Mouse (Mus musculus): ENCODE results near the gene Slc7a11. TPM values are rescaled to one million over a fixed set of nuclear protein-coding genes. Genes with fewer than 3 reads are reported as not detected.

The Slc7a11 gene
- polyA plus RNA-seq, 2 experiments: 2.6 to 5.8 TPM

DNA sequence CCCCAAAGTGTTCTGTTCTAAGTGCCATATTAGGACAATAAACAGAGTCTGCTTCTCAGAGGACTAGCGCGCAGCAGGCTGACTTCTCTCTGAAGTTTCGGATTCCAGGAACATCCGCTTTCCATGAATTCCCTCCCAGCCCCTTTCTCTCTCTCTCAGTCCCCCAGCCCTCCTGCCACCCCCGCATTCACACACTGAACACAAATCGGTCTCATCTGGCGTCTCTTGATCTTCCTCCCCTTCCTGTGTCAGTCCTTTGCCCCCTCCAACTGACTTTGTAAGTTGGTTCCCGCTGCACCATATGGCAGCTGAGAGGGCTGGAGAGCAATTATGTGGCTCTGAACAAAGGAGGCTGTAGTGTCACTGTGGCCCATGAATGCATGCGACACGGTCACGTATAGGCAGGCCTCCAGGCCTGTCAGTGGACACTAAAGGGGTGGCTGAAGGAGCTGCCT is 577.3 kb downstream of the Slc7a11 start:
- 11% methylated on average over 11 of the region's 11 CpGs for whole genome bisulfite sequencing
- ATAC-seq (ENCODE audit: low FRiP score, low read depth): peak; percentile 66
- Histone ChIP-seq H3K27ac (replicated peaks; ENCODE audit: low read depth, low read length) (0 out of 2 replicates have a peak overlapping the region, but pooled peaks have one; percentile 33), H3K27me3 (ENCODE audit: control insufficient read depth, insufficient read depth, low read length) (no peaks in the 10 kb centered on the region), H3K4me3 (replicated peaks; ENCODE audit: low read length) (no peak overlapping the region), H3K9me3 (ENCODE audit: control insufficient read depth, low read length) (no peaks in the 10 kb centered on the region), H3K4me1 (ENCODE audit: control insufficient read depth, insufficient read depth, low read length) (peaks cover 21% of the 10 kb centered on the region), H3K36me3 (ENCODE audit: control insufficient read depth, insufficient read depth, low read length) (no peaks in the 10 kb centered on the region), H3K4me2 (replicated peaks; ENCODE audit: low read depth, low read length, severe bottlenecking) (0 out of 2 replicates have a peak overlapping the region, but pooled peaks have one; percentile 9), H3K9ac (ENCODE audit: low read depth, low read length, severe bottlenecking) (peak overlapping the region; percentile 22; the same call in 1 of the 2 replicates)
- peak; percentile 66 for DNase-seq (ENCODE audit: low spot score)
- no peak for TF ChIP-seq POLR2A (IDR thresholded peaks at IDR 0.05; ENCODE audit: borderline replicate concordance, extremely low read depth, insufficient read depth, insufficient read length)

DNA sequence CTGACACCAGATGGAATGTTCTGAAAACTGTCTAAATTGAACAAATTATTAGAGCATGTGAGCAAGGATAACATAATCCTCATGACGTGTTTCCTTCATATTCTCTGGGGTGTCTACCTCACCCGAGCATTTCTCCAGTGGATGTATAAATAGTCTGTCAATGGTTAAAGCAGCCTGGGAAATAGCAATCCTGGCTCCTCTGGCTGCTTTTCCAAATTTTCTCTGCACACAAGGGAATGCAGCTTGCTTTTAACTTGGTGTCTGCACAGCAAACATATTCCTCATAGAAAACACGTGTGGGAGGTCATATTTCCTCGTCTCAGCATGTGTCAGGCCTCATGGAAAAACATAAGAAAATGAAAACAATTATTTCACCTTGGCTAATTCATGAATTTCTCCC is 586.6 kb downstream of the Slc7a11 start:
- 20% methylated on average over 4 of the region's 4 CpGs for WGBS
- peak; percentile 72 for ATAC-seq (ENCODE audit: low FRiP score, low read depth)
- H3K4me1 ChIP-seq (ENCODE audit: control insufficient read depth, insufficient read depth, low read length): peaks cover 7% of the 10 kb centered on the region

DNA sequence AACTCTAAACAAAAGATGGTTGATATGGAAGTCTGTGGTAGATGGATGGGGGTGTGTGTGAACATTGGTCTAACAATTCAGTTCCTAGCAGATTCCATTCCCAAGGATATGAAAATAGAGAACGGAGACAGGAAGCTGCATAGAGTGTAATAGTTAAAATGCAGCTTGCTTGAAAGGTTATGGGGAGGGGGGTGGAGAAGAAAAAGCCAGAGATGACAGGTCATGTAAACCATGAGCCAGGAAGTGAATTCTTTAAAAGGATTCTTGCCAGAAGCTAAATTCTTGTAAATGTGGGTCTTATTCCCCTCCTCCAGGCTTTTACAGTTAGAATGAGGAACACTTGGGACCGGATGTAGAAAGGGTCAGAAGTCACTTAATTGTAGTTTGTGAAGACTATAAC is 589.1 kb downstream of the Slc7a11 start:
- DNase-seq (ENCODE audit: low spot score) (no peak), ATAC-seq (ENCODE audit: low FRiP score, low read depth) (no peak)
- H3K27ac ChIP-seq (replicated peaks; ENCODE audit: low read depth, low read length): no peak overlapping the region
- no peaks in the 10 kb centered on the region for H3K27me3 ChIP-seq (ENCODE audit: control insufficient read depth, insufficient read depth, low read length)
- peaks cover 7% of the 10 kb centered on the region for H3K4me1 ChIP-seq (ENCODE audit: control insufficient read depth, insufficient read depth, low read length)
- WGBS: 22% methylated on average over 2 of the region's 2 CpGs
- no peak overlapping the region for H3K4me2 ChIP-seq (replicated peaks; ENCODE audit: low read depth, low read length, severe bottlenecking)
- no peaks in the 10 kb centered on the region for H3K36me3 ChIP-seq (ENCODE audit: control insufficient read depth, insufficient read depth, low read length)
- no peaks in the 10 kb centered on the region for H3K9me3 ChIP-seq (ENCODE audit: control insufficient read depth, low read length)
- no peak overlapping the region for H3K4me3 ChIP-seq (replicated peaks; ENCODE audit: low read length)
- H3K9ac ChIP-seq (ENCODE audit: low read depth, low read length, severe bottlenecking): no peak overlapping the region
- TF ChIP-seq POLR2A (IDR thresholded peaks at IDR 0.05; ENCODE audit: borderline replicate concordance, extremely low read depth, insufficient read depth, insufficient read length): no peak

More for the DNA sequence above, 586.6 kb downstream of the Slc7a11 start:
- H3K9me3 ChIP-seq (ENCODE audit: control insufficient read depth, low read length): no peaks in the 10 kb centered on the region
- H3K27ac ChIP-seq (replicated peaks; ENCODE audit: low read depth, low read length): 0 out of 2 replicates have a peak overlapping the region, but pooled peaks have one; percentile 0
- TF ChIP-seq POLR2A (IDR thresholded peaks at IDR 0.05; ENCODE audit: borderline replicate concordance, extremely low read depth, insufficient read depth, insufficient read length): no peak
- no peaks in the 10 kb centered on the region for H3K36me3 ChIP-seq (ENCODE audit: control insufficient read depth, insufficient read depth, low read length)
- no peaks in the 10 kb centered on the region for H3K27me3 ChIP-seq (ENCODE audit: control insufficient read depth, insufficient read depth, low read length)
- H3K4me3 ChIP-seq (replicated peaks; ENCODE audit: low read length): no peak overlapping the region
- peak; percentile 75 for DNase-seq (ENCODE audit: low spot score)
- no peak overlapping the region for H3K4me2 ChIP-seq (replicated peaks; ENCODE audit: low read depth, low read length, severe bottlenecking)
- no peak overlapping the region for H3K9ac ChIP-seq (ENCODE audit: low read depth, low read length, severe bottlenecking)

DNA sequence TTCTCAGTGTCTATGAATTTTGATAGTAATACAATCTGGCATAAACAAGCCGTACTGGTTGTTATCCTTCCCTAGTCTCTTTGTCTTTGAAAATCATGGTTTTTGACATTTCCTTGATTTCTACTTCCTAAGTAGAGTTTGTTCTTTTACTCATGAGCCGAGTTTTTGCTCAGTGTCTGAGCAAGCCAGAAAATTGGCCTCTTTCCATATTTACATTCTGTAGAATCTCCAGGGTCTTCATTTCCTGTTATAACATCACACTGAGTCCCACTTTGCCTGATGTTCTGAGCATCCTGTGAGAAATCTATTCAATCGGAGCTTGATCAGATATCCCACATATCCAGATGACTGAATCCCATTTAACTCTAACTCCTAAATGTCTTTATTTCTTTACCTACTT is 600.4 kb downstream of the Slc7a11 start:
- H3K4me1 ChIP-seq (ENCODE audit: control insufficient read depth, insufficient read depth, low read length): peaks cover 6% of the 10 kb centered on the region; the same call in 1 of the 2 replicates
- DNase-seq (ENCODE audit: low spot score) (peak; percentile 39), ATAC-seq (ENCODE audit: low FRiP score, low read depth) (no peak)
- no peak for TF ChIP-seq POLR2A (IDR thresholded peaks at IDR 0.05; ENCODE audit: borderline replicate concordance, extremely low read depth, insufficient read depth, insufficient read length)
- no peak overlapping the region for H3K4me2 ChIP-seq (replicated peaks; ENCODE audit: low read depth, low read length, severe bottlenecking)
- no peak overlapping the region for H3K9ac ChIP-seq (ENCODE audit: low read depth, low read length, severe bottlenecking)
- no peak overlapping the region for H3K27ac ChIP-seq (replicated peaks; ENCODE audit: low read depth, low read length)
- no peak overlapping the region for H3K4me3 ChIP-seq (replicated peaks; ENCODE audit: low read length)
- H3K36me3 ChIP-seq (ENCODE audit: control insufficient read depth, insufficient read depth, low read length): no peaks in the 10 kb centered on the region
- no peaks in the 10 kb centered on the region for H3K27me3 ChIP-seq (ENCODE audit: control insufficient read depth, insufficient read depth, low read length)
- H3K9me3 ChIP-seq (ENCODE audit: control insufficient read depth, low read length): no peaks in the 10 kb centered on the region
- 68% methylated on average over 3 of the region's 3 CpGs for WGBS

All from limb, embryonic 14.5 days (tissue).